Mouse (Mus musculus) embryo, embryonic 10.5 days (tissue): ENCODE measurements at regions not wholly inside any gene's neighbourhood (a gene's known extent, or its start where the extent isn't known, plus 50 kb on each side); places are given as distances from the start of the nearest gene placed in this dataset.

Experiments
- DNase-seq: peaks from one replicate; pipeline ENCODE4 v3.0.0-alpha.2; 2015; ENCODE audit warnings: low spot score

DNA sequence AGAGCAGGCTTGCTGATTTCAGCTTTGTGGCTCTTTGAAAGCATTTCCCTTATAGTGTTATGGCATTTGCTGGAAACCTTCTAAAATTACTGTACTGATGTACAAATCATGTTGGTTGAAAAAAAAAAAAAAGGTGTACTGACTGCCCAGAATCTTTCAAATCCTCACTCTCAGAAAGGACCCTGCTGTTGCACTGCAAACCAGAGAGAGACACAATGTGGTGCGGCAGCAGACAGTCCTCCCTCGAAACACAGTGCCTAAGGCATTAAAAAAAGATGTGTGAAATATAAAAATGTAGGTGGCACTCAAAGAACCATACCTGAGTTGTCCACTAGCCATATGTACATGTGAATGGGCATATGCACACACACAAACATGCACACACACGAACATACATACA lies 128.3 kb downstream of the Actr3 start:
- DNase-seq, result no peak

- no peak for DNase-seq
Observed at GRCm38 (mm10) chr1:125298520-125299090, 136.9 kb downstream of the Actr3 start.

- DNase-seq, result no peak
Observed at GRCm38 (mm10) chr1:125295646-125296045, 139.9 kb downstream of the Actr3 start.

DNA sequence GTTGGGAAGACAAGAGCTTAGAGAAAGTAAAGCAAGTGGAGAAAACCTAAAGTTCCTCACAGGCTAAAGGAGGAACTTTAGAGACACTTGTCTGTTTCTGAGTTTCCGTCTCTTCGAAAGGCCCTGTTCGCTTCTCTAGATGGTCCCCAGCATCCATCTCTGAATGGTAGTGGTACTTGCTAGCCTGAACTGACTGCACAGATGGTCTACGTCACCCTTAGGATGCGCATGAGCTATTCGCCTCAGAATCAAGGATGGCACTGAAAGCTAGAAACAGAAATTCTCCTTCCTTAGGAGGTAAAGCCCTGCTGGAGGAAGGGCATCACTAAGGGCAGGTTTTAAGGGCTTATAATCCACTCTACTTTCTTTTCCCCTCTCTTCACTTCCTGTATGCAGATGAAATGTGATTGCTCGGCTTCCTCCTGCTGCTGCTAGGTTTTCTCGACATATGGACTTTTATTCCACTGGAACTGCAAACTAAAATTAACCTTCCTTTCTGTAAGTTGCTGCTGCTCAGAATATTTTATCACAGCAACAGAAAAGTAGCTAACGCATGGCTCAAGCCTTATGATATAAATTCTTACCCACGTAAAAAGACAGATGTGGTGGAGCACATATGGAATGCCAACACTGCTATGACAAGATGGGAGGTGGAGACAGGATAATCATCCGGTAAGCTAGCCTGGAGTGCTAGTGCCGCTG lies 145.1 kb downstream of the Actr3 start:
- DNase-seq, result no peak

GRCm38 (mm10) chr1:125286347-125286746 lies 149.2 kb downstream of the Actr3 start:
- no peak for DNase-seq

DNA sequence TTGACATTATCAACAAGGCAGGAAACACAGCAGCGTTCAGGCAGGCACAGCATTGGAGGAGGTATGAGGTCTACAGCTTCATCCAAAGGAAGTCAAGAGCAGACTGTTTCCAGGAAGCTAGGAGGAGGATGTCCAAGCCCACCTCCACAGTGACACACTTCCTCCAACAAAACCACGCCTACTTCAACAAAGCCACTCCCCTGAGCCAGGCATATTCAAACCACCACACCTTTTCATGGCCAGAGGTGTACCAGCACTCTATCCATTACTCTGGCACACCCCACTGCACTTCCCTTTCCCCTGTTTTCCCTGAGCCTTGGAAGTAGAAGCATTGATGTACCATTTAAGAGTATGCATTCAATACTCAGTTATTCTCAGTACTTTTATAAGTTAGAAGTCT lies 150.8 kb downstream of the Actr3 start:
- DNase-seq, result no peak

DNA sequence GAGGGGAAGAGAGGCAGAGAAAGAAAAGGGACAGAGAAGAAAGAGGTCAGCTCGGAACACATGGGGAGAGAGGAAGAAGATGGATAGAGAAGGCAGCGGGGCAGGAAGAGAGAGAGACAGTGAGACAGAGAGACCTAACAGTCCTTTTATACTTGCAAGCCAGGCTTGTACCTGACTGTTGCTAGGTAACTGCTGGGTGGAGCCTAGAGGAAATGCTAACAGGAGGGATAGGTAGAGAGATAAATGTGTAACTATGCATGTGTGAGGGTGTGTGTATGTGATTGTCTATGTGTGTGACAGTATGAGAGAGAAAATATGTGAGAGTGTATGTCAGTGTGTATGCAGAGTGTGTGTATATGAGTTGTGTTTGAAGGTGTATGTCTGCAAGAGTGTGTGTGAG lies 161.8 kb downstream of the Actr3 start:
- DNase-seq, result no peak

DNA sequence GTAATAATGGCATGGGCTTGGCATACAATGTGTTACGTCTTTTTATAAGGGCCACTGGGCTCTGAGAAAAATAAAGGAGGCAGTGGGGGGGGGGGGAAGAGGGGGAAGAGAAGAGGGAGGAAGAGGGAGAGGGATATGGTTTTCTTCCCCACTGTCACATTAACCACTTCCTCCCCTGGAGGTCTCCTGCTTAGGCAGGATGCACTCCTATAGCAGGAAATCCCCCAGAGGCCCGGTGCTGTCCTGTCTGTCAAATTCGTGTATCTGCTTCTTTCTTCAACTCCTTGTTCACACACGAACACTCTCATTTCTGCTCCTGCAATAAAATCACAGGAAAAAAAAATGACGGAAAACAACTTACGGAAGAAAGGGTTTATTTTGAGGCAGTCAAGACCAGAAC lies 171.8 kb downstream of the Actr3 start:
- DNase-seq, result no peak

- no peak for DNase-seq
Observed at GRCm38 (mm10) chr1:125263068-125263467, 172.5 kb downstream of the Actr3 start.

DNA sequence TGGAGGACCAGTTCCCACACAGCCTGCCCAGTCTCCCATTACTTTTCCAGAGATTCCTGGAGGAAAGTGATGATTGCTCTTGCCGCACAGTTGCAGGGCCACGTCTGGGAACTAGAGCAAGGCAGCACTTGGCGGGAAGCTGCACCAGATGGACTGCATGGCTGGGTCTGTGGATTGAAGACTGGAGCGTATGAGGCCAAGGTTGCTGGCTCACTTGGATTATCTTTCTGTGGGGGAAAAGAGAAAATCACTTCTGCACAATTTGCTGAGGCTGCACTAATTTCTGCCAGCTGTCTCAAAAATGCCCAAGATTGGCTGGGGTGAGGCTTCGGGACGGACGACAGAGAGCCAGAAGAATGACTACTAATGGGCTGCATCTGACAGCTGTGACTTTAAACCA lies 193.2 kb downstream of the Actr3 start:
- no peak for DNase-seq

GRCm38 (mm10) chr1:125241717-125242116 lies 193.8 kb downstream of the Actr3 start:
- no peak for DNase-seq

DNA sequence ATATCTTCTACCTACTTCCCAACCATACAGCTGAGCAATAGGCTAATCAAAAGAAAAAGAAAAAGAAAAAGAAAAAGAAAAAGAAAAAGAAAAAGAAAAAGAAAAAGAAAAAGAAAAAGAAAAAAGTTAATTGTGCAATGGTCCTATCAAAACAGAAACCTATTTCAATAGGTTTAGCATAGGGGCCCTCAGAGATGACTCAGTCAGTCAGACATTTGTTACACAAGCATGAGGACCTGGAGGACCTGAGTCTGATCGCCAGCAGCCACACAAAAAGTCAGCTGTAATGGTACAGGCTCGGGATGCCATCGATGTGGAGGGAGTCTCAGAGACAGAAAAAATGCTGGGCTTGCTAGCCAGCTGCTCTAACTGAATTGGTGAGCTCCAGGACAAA lies 197.9 kb downstream of the Actr3 start:
- DNase-seq, result no peak

DNA sequence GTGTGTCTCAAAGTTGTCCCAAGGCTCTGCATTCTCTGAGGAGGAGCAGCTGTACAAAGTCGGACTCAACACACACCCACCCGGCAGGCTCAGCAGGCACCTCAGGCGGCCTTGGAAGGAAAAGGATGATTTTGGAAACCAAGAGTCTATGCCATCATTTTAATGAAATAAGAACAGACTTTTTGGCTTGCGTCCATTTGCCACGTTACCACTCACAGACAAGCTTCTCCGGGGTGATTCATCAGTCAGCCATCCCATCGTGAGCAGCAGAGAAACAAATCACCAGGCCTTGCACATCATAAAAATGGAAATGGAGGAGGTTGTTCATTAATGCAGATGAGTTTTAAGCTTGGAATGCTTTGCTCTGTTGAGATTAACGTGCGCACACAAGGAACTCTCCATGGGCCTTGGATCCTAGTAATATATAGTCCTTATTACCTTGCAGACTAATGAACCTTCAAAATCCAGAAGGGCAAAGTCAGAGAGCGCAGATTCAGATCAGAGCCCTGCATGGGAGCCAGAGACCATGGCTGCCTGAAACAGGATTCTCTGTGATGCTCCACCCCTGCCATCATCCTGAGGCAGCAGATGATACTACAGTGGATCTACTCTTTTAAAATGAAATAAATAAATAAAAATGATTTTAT lies 198.5 kb downstream of the Actr3 start:
- no peak for DNase-seq

- no peak for DNase-seq
Observed at GRCm38 (mm10) chr1:125234747-125235146, 200.8 kb downstream of the Actr3 start.

DNA sequence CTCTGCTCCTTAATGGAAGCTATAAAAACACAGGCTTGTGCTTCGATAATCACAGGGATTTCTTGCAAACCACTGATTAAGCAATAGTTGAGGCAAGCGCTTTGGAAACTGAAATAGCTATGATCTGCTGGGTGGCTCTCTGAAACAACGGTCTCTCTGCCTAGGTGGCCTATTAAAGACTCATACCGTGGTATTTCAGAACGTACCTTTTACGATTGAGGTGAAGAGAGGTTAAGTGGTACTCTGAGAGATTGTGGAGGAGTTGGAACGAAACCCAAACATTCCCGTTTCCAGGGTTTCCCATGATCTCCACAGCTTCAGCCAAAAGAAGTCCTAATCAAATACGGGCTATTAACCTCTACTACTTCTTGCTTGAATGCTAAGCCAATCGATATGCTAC lies 212.2 kb downstream of the Actr3 start:
- DNase-seq, result no peak

DNA sequence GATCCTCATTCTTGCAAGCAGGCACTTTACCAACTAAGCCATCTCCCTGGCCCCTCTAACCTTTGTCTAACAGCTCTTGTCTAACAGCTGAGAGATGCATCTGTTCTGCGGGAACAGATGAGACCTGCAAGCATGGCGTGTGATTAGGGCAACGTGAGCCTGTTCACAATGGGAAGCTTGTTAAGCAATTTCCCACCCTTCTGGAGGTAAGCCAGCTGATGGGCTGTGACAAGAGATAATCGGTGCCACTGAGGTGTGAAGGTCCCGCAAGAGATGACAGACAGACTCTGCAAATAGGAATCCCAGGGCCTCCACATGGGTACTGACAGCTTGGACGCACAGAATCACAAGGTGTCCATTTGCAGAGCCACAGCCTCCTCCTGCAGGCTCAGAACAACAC lies 219.3 kb downstream of the Actr3 start:
- no peak for DNase-seq

DNA sequence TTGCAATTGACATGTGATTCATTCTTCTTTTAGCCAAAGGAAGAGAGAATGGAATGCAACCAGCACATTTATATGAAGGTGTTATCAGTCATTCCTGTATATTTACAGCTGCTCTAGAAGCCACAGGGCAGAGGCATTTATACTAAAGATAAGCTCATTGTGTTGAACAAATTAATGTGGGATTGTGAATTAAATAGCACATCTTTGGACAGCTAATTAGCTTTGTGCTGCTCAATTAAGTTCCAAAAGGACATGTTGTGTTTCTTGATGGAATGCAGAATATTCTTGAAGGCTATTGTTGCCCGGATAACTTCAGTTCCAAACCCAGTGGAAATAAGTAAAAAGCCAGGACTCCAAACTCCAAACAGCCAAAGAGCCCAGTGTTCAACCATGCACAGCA lies 248.4 kb downstream of the Actr3 start:
- no peak for DNase-seq

DNA sequence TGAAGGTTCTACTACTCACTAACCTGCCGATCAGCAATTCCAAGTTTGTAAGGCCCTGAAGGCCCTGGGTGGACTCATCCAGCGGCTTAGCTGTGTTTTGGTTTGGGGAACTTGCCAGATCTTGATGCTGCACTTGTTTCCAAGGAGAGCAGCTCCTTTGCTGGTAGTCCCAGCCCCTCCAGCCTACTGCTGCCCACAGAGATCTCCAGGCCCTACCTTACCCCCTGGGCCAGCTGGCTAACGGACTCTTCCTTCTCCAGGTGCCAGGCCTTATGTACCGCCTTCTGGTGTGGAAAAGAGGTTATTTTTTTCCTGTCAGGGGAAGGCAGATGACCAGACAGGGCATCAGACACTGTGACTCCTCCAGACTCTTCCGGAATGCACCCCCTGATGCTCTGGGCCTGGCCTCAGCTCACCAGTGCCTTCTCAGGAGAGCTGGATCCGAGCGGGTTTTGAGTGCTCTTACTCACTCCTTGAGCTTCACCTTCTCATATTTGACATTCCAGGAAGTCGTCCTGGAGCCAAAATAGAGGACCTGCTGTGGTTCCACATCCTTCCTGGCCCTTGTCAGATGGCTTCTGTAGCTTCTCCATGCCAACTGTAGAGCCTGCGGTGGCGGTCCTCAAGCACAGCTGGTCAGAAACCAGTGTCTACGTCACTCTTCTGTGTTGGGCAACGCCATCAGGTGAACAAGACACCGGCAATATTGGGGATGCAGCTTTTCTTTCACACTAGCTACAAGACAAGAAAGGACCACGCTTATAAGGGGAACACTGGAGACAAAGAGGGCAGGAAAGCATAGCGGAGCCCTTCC lies 259.2 kb downstream of the Actr3 start:
- no peak for DNase-seq

GRCm38 (mm10) chr1:125174725-125175124 lies 260.8 kb downstream of the Actr3 start:
- no peak for DNase-seq

GRCm38 (mm10) chr1:125172474-125172873 lies 263.1 kb downstream of the Actr3 start:
- DNase-seq, result no peak

DNA sequence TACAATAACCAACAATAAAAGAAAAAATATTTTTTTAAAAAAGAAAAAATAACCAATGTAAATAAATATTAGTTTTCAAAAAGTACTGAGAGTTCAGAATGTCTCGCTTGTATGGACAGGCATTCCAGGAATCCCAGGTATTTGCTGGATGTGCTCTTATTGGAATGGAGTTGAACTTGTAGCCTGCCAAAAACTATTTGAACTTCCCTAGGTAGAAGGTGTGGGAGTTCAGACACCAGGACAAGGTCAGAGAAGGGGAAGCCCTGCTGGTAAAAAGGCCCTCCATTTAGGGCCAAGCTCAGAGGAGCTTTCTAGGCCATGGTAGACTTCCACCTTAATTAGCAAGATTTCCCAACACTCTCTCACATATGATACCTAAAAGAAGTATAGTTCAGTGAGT lies 270.3 kb downstream of the Actr3 start:
- DNase-seq, result no peak

DNA sequence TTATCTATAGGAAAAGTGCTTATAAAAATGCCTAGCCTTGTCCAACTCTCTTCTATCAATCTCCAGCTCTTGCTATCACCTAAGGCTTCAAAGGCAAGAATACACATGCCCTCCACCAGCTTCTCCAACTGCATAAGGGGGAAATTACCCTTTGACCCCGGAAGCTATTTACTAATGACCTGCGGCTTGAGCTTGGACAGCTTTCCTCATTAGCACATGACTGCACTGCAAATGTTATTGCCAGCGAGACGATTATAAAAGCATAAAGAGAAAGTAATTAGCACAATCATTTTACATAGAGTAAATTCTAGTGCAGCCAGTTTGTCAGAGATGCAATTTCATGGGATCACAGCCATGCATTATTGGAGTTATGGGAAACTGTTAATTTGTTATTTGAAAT lies 277.0 kb downstream of the Actr3 start:
- DNase-seq, result no peak

DNA sequence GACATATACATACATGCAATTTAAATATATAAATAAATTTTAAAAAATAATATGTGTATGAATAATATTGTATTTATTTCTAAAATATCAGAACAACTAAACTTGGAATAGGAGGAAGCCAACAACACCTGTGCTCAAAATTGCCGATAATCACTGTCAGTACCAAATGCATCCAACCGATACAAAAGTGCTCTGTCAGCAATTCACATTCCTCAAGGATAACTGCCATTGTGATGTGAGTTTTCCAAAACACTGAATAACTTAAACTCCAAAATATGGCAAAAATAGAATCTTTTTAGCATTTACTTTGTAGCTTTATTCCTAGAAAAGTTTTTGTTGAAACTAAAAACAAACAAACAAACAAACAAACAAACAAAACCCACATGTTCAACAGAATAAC lies 279.4 kb downstream of the Actr3 start:
- DNase-seq, result no peak
